Mouse (Mus musculus): ENCODE results near the gene Gjb1. TPM values are rescaled to one million over a fixed set of nuclear protein-coding genes. Genes with fewer than 3 reads are reported as not detected.
A peak's percentile ranks its signal among the peaks of the same experiment; 100 is the strongest.
"Not testable (repeated sequence)": the region's sequence is repeated elsewhere in the genome, so short reads cannot be mapped to it uniquely, and the experiment has no call there.

Gene Gjb1
- polyA plus RNA-seq, 1 experiment, result 2.0 TPM

- Histone ChIP-seq H3K36me3 (ENCODE audit: control insufficient read depth, insufficient read depth, low read length, poor library complexity, severe bottlenecking) (no peaks in the 10 kb centered on the region), H3K27me3 (ENCODE audit: control insufficient read depth, insufficient read depth, low read length, poor library complexity, severe bottlenecking) (no peaks in the 10 kb centered on the region), H3K9ac (ENCODE audit: low read depth, poor library complexity, severe bottlenecking) (no peak overlapping the region), H3K4me1 (ENCODE audit: control insufficient read depth, insufficient read depth, low read length) (no peaks in the 10 kb centered on the region), H3K9me3 (replicated peaks; ENCODE audit: control insufficient read depth, insufficient read depth, low read length, poor library complexity, severe bottlenecking) (no peaks in the 10 kb centered on the region; the same call in 1 of the 2 replicates), H3K27ac (ENCODE audit: insufficient read depth, low read length) (no peak overlapping the region), H3K4me3 (ENCODE audit: low read depth, low read length) (no peak overlapping the region)
- TF ChIP-seq EP300 (IDR thresholded peaks at IDR 0.05; ENCODE audit: insufficient read depth, low read depth, low read length), result no peak
- no peak for TF ChIP-seq POLR2A (IDR thresholded peaks at IDR 0.05; ENCODE audit: insufficient read depth, low read length)
- TF ChIP-seq CTCF (IDR thresholded peaks at IDR 0.05; ENCODE audit: low read depth, low read length), result no peak
Measured at GRCm38 (mm10) chrX:101338666-101339065, 37.5 kb upstream of the Gjb1 start.

GRCm38 (mm10) chrX:101342837-101343236, 33.3 kb upstream of the Gjb1 start:
- not testable (repeated sequence) for H3K4me3 ChIP-seq (ENCODE audit: low read depth, low read length); H3K27ac ChIP-seq (ENCODE audit: insufficient read depth, low read length); H3K4me1 ChIP-seq (ENCODE audit: control insufficient read depth, insufficient read depth, low read length); H3K27me3 ChIP-seq (ENCODE audit: control insufficient read depth, insufficient read depth, low read length, poor library complexity, severe bottlenecking); H3K9me3 ChIP-seq (replicated peaks; ENCODE audit: control insufficient read depth, insufficient read depth, low read length, poor library complexity, severe bottlenecking); H3K36me3 ChIP-seq (ENCODE audit: control insufficient read depth, insufficient read depth, low read length, poor library complexity, severe bottlenecking); H3K9ac ChIP-seq (ENCODE audit: low read depth, poor library complexity, severe bottlenecking)

GRCm38 (mm10) chrX:101345456-101345855, 30.7 kb upstream of the Gjb1 start:
- Histone ChIP-seq H3K4me3 (ENCODE audit: low read depth, low read length) (no peak overlapping the region), H3K27ac (ENCODE audit: insufficient read depth, low read length) (no peak overlapping the region), H3K9me3 (replicated peaks; ENCODE audit: control insufficient read depth, insufficient read depth, low read length, poor library complexity, severe bottlenecking) (no peaks in the 10 kb centered on the region), H3K36me3 (ENCODE audit: control insufficient read depth, insufficient read depth, low read length, poor library complexity, severe bottlenecking) (no peaks in the 10 kb centered on the region), H3K9ac (ENCODE audit: low read depth, poor library complexity, severe bottlenecking) (no peak overlapping the region), H3K27me3 (ENCODE audit: control insufficient read depth, insufficient read depth, low read length, poor library complexity, severe bottlenecking) (no peaks in the 10 kb centered on the region), H3K4me1 (ENCODE audit: control insufficient read depth, insufficient read depth, low read length) (no peaks in the 10 kb centered on the region)
- TF ChIP-seq EP300 (IDR thresholded peaks at IDR 0.05; ENCODE audit: insufficient read depth, low read depth, low read length), result no peak
- no peak for TF ChIP-seq POLR2A (IDR thresholded peaks at IDR 0.05; ENCODE audit: insufficient read depth, low read length)
- no peak for TF ChIP-seq CTCF (IDR thresholded peaks at IDR 0.05; ENCODE audit: low read depth, low read length)

GRCm38 (mm10) chrX:101346475-101346874, 29.7 kb upstream of the Gjb1 start:
- Histone ChIP-seq H3K4me3 (ENCODE audit: low read depth, low read length) (no peak overlapping the region), H3K27me3 (ENCODE audit: control insufficient read depth, insufficient read depth, low read length, poor library complexity, severe bottlenecking) (no peaks in the 10 kb centered on the region), H3K4me1 (ENCODE audit: control insufficient read depth, insufficient read depth, low read length) (no peaks in the 10 kb centered on the region), H3K27ac (ENCODE audit: insufficient read depth, low read length) (no peak overlapping the region), H3K9me3 (replicated peaks; ENCODE audit: control insufficient read depth, insufficient read depth, low read length, poor library complexity, severe bottlenecking) (no peaks in the 10 kb centered on the region), H3K36me3 (ENCODE audit: control insufficient read depth, insufficient read depth, low read length, poor library complexity, severe bottlenecking) (no peaks in the 10 kb centered on the region), H3K9ac (ENCODE audit: low read depth, poor library complexity, severe bottlenecking) (no peak overlapping the region)
- TF ChIP-seq CTCF (IDR thresholded peaks at IDR 0.05; ENCODE audit: low read depth, low read length) (no peak), POLR2A (IDR thresholded peaks at IDR 0.05; ENCODE audit: insufficient read depth, low read length) (no peak), EP300 (IDR thresholded peaks at IDR 0.05; ENCODE audit: insufficient read depth, low read depth, low read length) (no peak)

GRCm38 (mm10) chrX:101351188-101351587, 25.0 kb upstream of the Gjb1 start:
- Histone ChIP-seq H3K9me3 (replicated peaks; ENCODE audit: control insufficient read depth, insufficient read depth, low read length, poor library complexity, severe bottlenecking) (no peaks in the 10 kb centered on the region), H3K4me3 (ENCODE audit: low read depth, low read length) (no peak overlapping the region), H3K27me3 (ENCODE audit: control insufficient read depth, insufficient read depth, low read length, poor library complexity, severe bottlenecking) (no peaks in the 10 kb centered on the region), H3K27ac (ENCODE audit: insufficient read depth, low read length) (no peak overlapping the region), H3K4me1 (ENCODE audit: control insufficient read depth, insufficient read depth, low read length) (no peaks in the 10 kb centered on the region), H3K9ac (ENCODE audit: low read depth, poor library complexity, severe bottlenecking) (no peak overlapping the region), H3K36me3 (ENCODE audit: control insufficient read depth, insufficient read depth, low read length, poor library complexity, severe bottlenecking) (no peaks in the 10 kb centered on the region)
- no peak for TF ChIP-seq EP300 (IDR thresholded peaks at IDR 0.05; ENCODE audit: insufficient read depth, low read depth, low read length)
- TF ChIP-seq POLR2A (IDR thresholded peaks at IDR 0.05; ENCODE audit: insufficient read depth, low read length), result no peak
- TF ChIP-seq CTCF (IDR thresholded peaks at IDR 0.05; ENCODE audit: low read depth, low read length), result no peak

GRCm38 (mm10) chrX:101358902-101359301, 17.3 kb upstream of the Gjb1 start:
- H3K4me1 ChIP-seq (ENCODE audit: control insufficient read depth, insufficient read depth, low read length); H3K27ac ChIP-seq (ENCODE audit: insufficient read depth, low read length); H3K9me3 ChIP-seq (replicated peaks; ENCODE audit: control insufficient read depth, insufficient read depth, low read length, poor library complexity, severe bottlenecking); H3K36me3 ChIP-seq (ENCODE audit: control insufficient read depth, insufficient read depth, low read length, poor library complexity, severe bottlenecking); H3K27me3 ChIP-seq (ENCODE audit: control insufficient read depth, insufficient read depth, low read length, poor library complexity, severe bottlenecking); H3K9ac ChIP-seq (ENCODE audit: low read depth, poor library complexity, severe bottlenecking); H3K4me3 ChIP-seq (ENCODE audit: low read depth, low read length): not testable (repeated sequence)
- TF ChIP-seq CTCF (IDR thresholded peaks at IDR 0.05; ENCODE audit: low read depth, low read length), result peak; percentile 18
